Comparison of ENCODE assay signal across 7 mouse cellular contexts in genomic region chr16:87354748-87355147, GRCm38 (mm10). TPM values are rescaled to one million over a fixed set of nuclear protein-coding genes. Genes with fewer than 3 reads are reported as not detected.
A peak's percentile ranks its signal among the peaks of the same experiment; 100 is the strongest.
DNase-seq lines count a peak whose midpoint lies in the region; ATAC-seq lines count a peak whose summit lies in the region.

No protein-coding gene starts in this region.

- peaks cover 13% of the 10 kb centered on the region for H3K36me3 ChIP-seq in lung, embryonic 16.5 days (ENCODE audit: control insufficient read depth, insufficient read depth, low read length)
- no peaks in the 10 kb centered on the region for H3K36me3 ChIP-seq in forebrain, embryonic 11.5 days (ENCODE audit: control insufficient read depth, insufficient read depth, low read length)
- peaks cover 35% of the 10 kb centered on the region for H3K36me3 ChIP-seq in limb, embryonic 13.5 days
- peaks cover 7% of the 10 kb centered on the region; the same call in 1 of the 2 replicates for H3K36me3 ChIP-seq in stomach, embryonic 15.5 days

- no peaks in the 10 kb centered on the region for H3K27me3 ChIP-seq in lung, embryonic 16.5 days (ENCODE audit: control insufficient read depth, insufficient read depth, low read depth, low read length)
- no peaks in the 10 kb centered on the region for H3K27me3 ChIP-seq in forebrain, embryonic 11.5 days (ENCODE audit: control insufficient read depth, insufficient read depth, low read length)
- H3K27me3 ChIP-seq in limb, embryonic 13.5 days: no peaks in the 10 kb centered on the region
- H3K27me3 ChIP-seq in stomach, embryonic 15.5 days (replicated peaks): no peaks in the 10 kb centered on the region

- no peak overlapping the region; the same call in 1 of the 2 replicates for H3K9ac ChIP-seq in lung, embryonic 16.5 days (ENCODE audit: low read length)
- H3K9ac ChIP-seq in forebrain, embryonic 11.5 days (ENCODE audit: low read length): no peak overlapping the region; the same call in 1 of the 2 replicates
- H3K9ac ChIP-seq in limb, embryonic 13.5 days: peak overlapping the region; percentile 74; the same call in 1 of the 2 replicates
- no peak overlapping the region for H3K9ac ChIP-seq in stomach, embryonic 15.5 days

- DNase-seq in lung, postnatal 14 days: no peak
- no peak for DNase-seq in forebrain, embryonic 11.5 days (ENCODE audit: low spot score)
- DNase-seq in layer of hippocampus, adult 11-12 months (ENCODE audit: low spot score): no peak
- no peak for DNase-seq in MN1 (ENCODE audit: low spot score)

- no peak overlapping the region for H3K27ac ChIP-seq in lung, embryonic 16.5 days (ENCODE audit: low read length)
- no peak overlapping the region for H3K27ac ChIP-seq in forebrain, embryonic 11.5 days (ENCODE audit: low read depth, low read length)
- no peak overlapping the region for H3K27ac ChIP-seq in limb, embryonic 13.5 days
- H3K27ac ChIP-seq in stomach, embryonic 15.5 days: peak overlapping the region; percentile 96; the same call in 1 of the 2 replicates

- H3K4me3 ChIP-seq in lung, embryonic 16.5 days (ENCODE audit: low read length): peak overlapping the region; percentile 84
- peak overlapping the region; percentile 77 for H3K4me3 ChIP-seq in forebrain, embryonic 11.5 days (ENCODE audit: low read depth, low read length)
- H3K4me3 ChIP-seq in limb, embryonic 13.5 days: peak overlapping the region; percentile 72
- H3K4me3 ChIP-seq in stomach, embryonic 15.5 days (replicated peaks): peak overlapping the region; percentile 90

- H3K9me3 ChIP-seq in lung, embryonic 16.5 days (ENCODE audit: control insufficient read depth, low read length): no peaks in the 10 kb centered on the region
- no peaks in the 10 kb centered on the region; the same call in 1 of the 2 replicates for H3K9me3 ChIP-seq in forebrain, embryonic 11.5 days (ENCODE audit: control insufficient read depth, low read length)
- no peaks in the 10 kb centered on the region for H3K9me3 ChIP-seq in limb, embryonic 13.5 days
- H3K9me3 ChIP-seq in stomach, embryonic 15.5 days: no peaks in the 10 kb centered on the region

- ATAC-seq in lung, embryonic 16.5 days (ENCODE audit: low read depth): no peak
- no peak; the same call in 1 of the 2 replicates for ATAC-seq in forebrain, embryonic 11.5 days (replicated peaks; ENCODE audit: low FRiP score)
- no peak for ATAC-seq in limb, embryonic 13.5 days (ENCODE audit: low FRiP score, low read depth)
- no peak for ATAC-seq in stomach, embryonic 15.5 days (ENCODE audit: insufficient read depth, low FRiP score, low read depth)

- no peaks in the 10 kb centered on the region; the same call in 1 of the 2 replicates for H3K4me1 ChIP-seq in lung, embryonic 16.5 days (replicated peaks; ENCODE audit: control insufficient read depth, insufficient read depth, low read length)
- H3K4me1 ChIP-seq in forebrain, embryonic 11.5 days (replicated peaks; ENCODE audit: control insufficient read depth, insufficient read depth, low read length): no peaks in the 10 kb centered on the region
- H3K4me1 ChIP-seq in limb, embryonic 13.5 days: peaks cover 9% of the 10 kb centered on the region
- no peaks in the 10 kb centered on the region for H3K4me1 ChIP-seq in stomach, embryonic 15.5 days

- H3K4me2 ChIP-seq in lung, embryonic 16.5 days (ENCODE audit: low read depth, low read length): peak overlapping the region; percentile 69
- H3K4me2 ChIP-seq in forebrain, embryonic 11.5 days (ENCODE audit: low read depth, low read length, severe bottlenecking): peak overlapping the region; percentile 45; the same call in 1 of the 2 replicates
- H3K4me2 ChIP-seq in limb, embryonic 13.5 days (replicated peaks): peak overlapping the region; percentile 57
- peak overlapping the region; percentile 53 for H3K4me2 ChIP-seq in stomach, embryonic 15.5 days

- WGBS in lung, embryonic 16.5 days: 77% methylated on average over 7 of the region's 7 CpGs
- 86% methylated on average over 7 of the region's 7 CpGs for WGBS in forebrain, embryonic 11.5 days
- 75% methylated on average over 7 of the region's 7 CpGs for WGBS in limb, embryonic 13.5 days
- WGBS in stomach, embryonic 15.5 days: 78% methylated on average over 7 of the region's 7 CpGs

RNA-seq across cellular contexts. Expression of gene N6amt1, which starts 0.8 kb away (rescaled TPM):
- 20.7 and 23.6 TPM in 2 replicates for polyA plus RNA-seq in lung, embryonic 16.5 days (2015; fragmentation: Nextera tagmentation; extraction: Ambion mirVana)
- 17.7 and 19.5 TPM in 2 replicates for polyA plus RNA-seq in forebrain, embryonic 11.5 days (2014; fragmentation: Nextera tagmentation; extraction: Ambion mirVana)
- 32.6 and 35.6 TPM in 2 replicates for polyA plus RNA-seq in limb, embryonic 13.5 days (2015; fragmentation: Nextera tagmentation; extraction: Ambion mirVana)
- 22.2 and 24.8 TPM in 2 replicates for polyA plus RNA-seq in stomach, embryonic 15.5 days (2015; fragmentation: Nextera tagmentation; extraction: Ambion mirVana)
